Comparison of ENCODE assay signal across 8 mouse cellular contexts in the genomic region with DNA sequence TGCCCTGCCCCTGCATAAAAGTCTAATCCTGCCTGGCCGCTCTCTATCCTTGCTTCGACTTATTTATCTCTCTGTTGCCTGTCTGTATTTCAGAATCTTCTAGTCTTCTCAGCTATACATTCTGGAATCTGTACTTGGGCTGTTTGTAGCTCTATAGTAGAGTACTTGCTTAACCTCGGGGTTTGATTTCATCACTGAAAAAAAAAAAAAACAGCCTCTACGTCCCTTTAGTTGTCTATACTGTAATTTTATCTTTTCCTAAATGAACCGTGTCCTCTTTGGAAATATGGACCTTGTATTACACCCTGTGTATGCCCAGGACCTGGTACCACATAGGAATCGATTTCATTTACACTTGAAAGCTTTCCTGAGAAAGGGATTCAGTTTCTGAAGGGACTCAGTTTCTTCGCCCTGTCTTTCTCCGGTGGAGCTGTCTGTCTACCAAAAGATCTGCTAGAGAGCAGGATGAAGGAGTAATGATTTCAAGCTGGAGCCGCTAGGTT. TPM values are rescaled to one million over a fixed set of nuclear protein-coding genes. Genes with fewer than 3 reads are reported as not detected.
A peak's percentile ranks its signal among the peaks of the same experiment; 100 is the strongest.
DNase-seq lines count a peak whose midpoint lies in the region; ATAC-seq and TF ChIP-seq lines count a peak whose summit lies in the region.

No protein-coding gene starts in this region.

- no peaks in the 10 kb centered on the region for H3K4me1 ChIP-seq in spleen, adult 2 months (ENCODE audit: control insufficient read depth, insufficient read depth, insufficient read length)
- H3K4me1 ChIP-seq in forebrain, embryonic 13.5 days = no peaks in the 10 kb centered on the region
- H3K4me1 ChIP-seq in liver, embryonic 13.5 days (replicated peaks) = 0 out of 2 replicates have a peak, but pooled peaks cover 4% of the 10 kb centered on the region
- H3K4me1 ChIP-seq in stomach, postnatal 0 days (replicated peaks; ENCODE audit: control insufficient read depth, insufficient read depth) = no peaks in the 10 kb centered on the region

- H3K4me2 ChIP-seq in forebrain, embryonic 13.5 days = peak overlapping the region; percentile 68
- peak overlapping the region; percentile 78 for H3K4me2 ChIP-seq in liver, embryonic 13.5 days
- H3K4me2 ChIP-seq in stomach, postnatal 0 days (replicated peaks; ENCODE audit: low read depth) = peak overlapping the region; percentile 68

- no peak for TF ChIP-seq EP300 in stomach, postnatal 0 days (optimal IDR thresholded peaks at IDR 0.05)

- 39% methylated on average over 9 of the region's 9 CpGs for WGBS in spleen, adult 2 months
- 42% methylated on average over 9 of the region's 9 CpGs for WGBS in forebrain, embryonic 13.5 days
- WGBS in liver, embryonic 13.5 days (ENCODE audit: insufficient replicate concordance) = 24% methylated on average over 9 of the region's 9 CpGs
- 29% methylated on average over 9 of the region's 9 CpGs for WGBS in stomach, postnatal 0 days

- no peak for TF ChIP-seq CTCF in spleen, adult 2 months (IDR thresholded peaks at IDR 0.05; ENCODE audit: extremely low read depth, insufficient read depth, insufficient read length, insufficient replicate concordance)
- TF ChIP-seq CTCF in stomach, postnatal 0 days (IDR thresholded peaks at IDR 0.05; ENCODE audit: low read depth) = no peak

- no peak for TF ChIP-seq POLR2A in spleen, adult 2 months (IDR thresholded peaks at IDR 0.05; ENCODE audit: low read depth, low read length)

- peak overlapping the region; percentile 73 for H3K4me3 ChIP-seq in spleen, adult 2 months (ENCODE audit: extremely low read depth, insufficient read depth, insufficient read length)
- peak overlapping the region; percentile 48 for H3K4me3 ChIP-seq in forebrain, embryonic 13.5 days
- peak overlapping the region; percentile 61 for H3K4me3 ChIP-seq in liver, embryonic 13.5 days (replicated peaks)
- H3K4me3 ChIP-seq in stomach, postnatal 0 days (ENCODE audit: low read depth, low read length) = peak overlapping the region; percentile 44

- H3K27me3 ChIP-seq in spleen, adult 2 months (ENCODE audit: control insufficient read depth, insufficient read depth, low read length) = no peaks in the 10 kb centered on the region
- peaks cover 65% of the 10 kb centered on the region; the same call in 1 of the 2 replicates for H3K27me3 ChIP-seq in forebrain, embryonic 13.5 days
- H3K27me3 ChIP-seq in liver, embryonic 13.5 days = peaks cover 19% of the 10 kb centered on the region; the same call in 1 of the 2 replicates
- H3K27me3 ChIP-seq in stomach, postnatal 0 days (ENCODE audit: control insufficient read depth, insufficient read depth, low read length) = no peaks in the 10 kb centered on the region

- H3K9ac ChIP-seq in forebrain, embryonic 13.5 days = 0 out of 2 replicates have a peak overlapping the region, but pooled peaks have one; percentile 60
- H3K9ac ChIP-seq in liver, embryonic 13.5 days = peak overlapping the region; percentile 61
- no peak overlapping the region for H3K9ac ChIP-seq in stomach, postnatal 0 days (ENCODE audit: low read length)

- no peak overlapping the region for H3K27ac ChIP-seq in spleen, adult 2 months (ENCODE audit: insufficient read depth, low read length)
- H3K27ac ChIP-seq in forebrain, embryonic 13.5 days = no peak overlapping the region
- H3K27ac ChIP-seq in liver, embryonic 13.5 days = peak overlapping the region; percentile 51; the same call in 1 of the 2 replicates
- H3K27ac ChIP-seq in stomach, postnatal 0 days (replicated peaks) = no peak overlapping the region

- H3K36me3 ChIP-seq in spleen, adult 2 months (ENCODE audit: control insufficient read depth, insufficient read depth, low read length) = peaks cover 1% of the 10 kb centered on the region; the same call in 1 of the 2 replicates
- H3K36me3 ChIP-seq in forebrain, embryonic 13.5 days (ENCODE audit: poor library complexity, severe bottlenecking) = no peaks in the 10 kb centered on the region
- H3K36me3 ChIP-seq in liver, embryonic 13.5 days = peaks cover 14% of the 10 kb centered on the region; the same call in 1 of the 2 replicates
- H3K36me3 ChIP-seq in stomach, postnatal 0 days (ENCODE audit: control insufficient read depth, insufficient read depth, low read length) = no peaks in the 10 kb centered on the region

- no peaks in the 10 kb centered on the region for H3K9me3 ChIP-seq in forebrain, embryonic 13.5 days (replicated peaks)
- H3K9me3 ChIP-seq in liver, embryonic 13.5 days (replicated peaks) = no peaks in the 10 kb centered on the region
- no peaks in the 10 kb centered on the region for H3K9me3 ChIP-seq in stomach, postnatal 0 days (ENCODE audit: control insufficient read depth, low read length)

- ATAC-seq in forebrain, embryonic 13.5 days = peak; percentile 37
- ATAC-seq in liver, embryonic 13.5 days (ENCODE audit: low read depth) = no peak
- ATAC-seq in stomach, postnatal 0 days (ENCODE audit: low FRiP score, low TSS enrichment) = no peak
- ATAC-seq in monocyte, adult 5-6 weeks (replicated peaks; ENCODE audit: insufficient number of reproducible peaks, low FRiP score, low TSS enrichment, poor library complexity, severe bottlenecking) = no peak

- DNase-seq in spleen, adult 2 months (ENCODE audit: low read depth in 1 of 2, low spot score in 2 of 2) = no peak
- DNase-seq in spleen, postnatal 4 days (ENCODE audit: low spot score in 2 of 2) = no peak
- DNase-seq in liver, embryonic 13.5 days = no peak
- no peak for DNase-seq in stomach, postnatal 0 days (ENCODE audit: low spot score)
- no peak for DNase-seq in adrenal gland, postnatal 4 days (ENCODE audit: low spot score in 2 of 2)
- DNase-seq in cerebellum, adult 9-10 months = no peak

RNA-seq across cellular contexts. Expression of gene Hsd17b10, which starts 0.4 kb away (rescaled TPM):
- 20.9 and 22.1 TPM in 2 replicates for polyA plus RNA-seq in spleen, adult 2 months (2012; rRNA removed)
- polyA plus RNA-seq in forebrain, embryonic 13.5 days (2015; fragmentation: Nextera tagmentation; extraction: Ambion mirVana) = 150 and 151 TPM in 2 replicates
- 99.5 and 102 TPM in 2 replicates for polyA plus RNA-seq in liver, embryonic 13.5 days (2015; fragmentation: Nextera tagmentation; extraction: Ambion mirVana)
- polyA plus RNA-seq in stomach, postnatal 0 days (2015; fragmentation: Nextera tagmentation; extraction: Ambion mirVana) = 136 and 151 TPM in 2 replicates
- total RNA-seq in adrenal gland, postnatal 4 days (2021) = 100 to 1,000 TPM; 156 to 164 TPM
- 42.7 to 58.8 TPM (median 44.5 TPM) in 3 replicates for total RNA-seq in monocyte, adult 5-6 weeks (2017)

RNA-seq across cellular contexts. Expression of gene Ribc1, which starts 14.9 kb away (rescaled TPM):
- polyA plus RNA-seq in spleen, adult 2 months (2012; rRNA removed) = 0.05 and 0.18 TPM in 2 replicates
- polyA plus RNA-seq in forebrain, embryonic 13.5 days (2015; fragmentation: Nextera tagmentation; extraction: Ambion mirVana) = 3.2 and 4.6 TPM in 2 replicates
- polyA plus RNA-seq in liver, embryonic 13.5 days (2015; fragmentation: Nextera tagmentation; extraction: Ambion mirVana) = 2.3 and 3.2 TPM in 2 replicates
- polyA plus RNA-seq in stomach, postnatal 0 days (2015; fragmentation: Nextera tagmentation; extraction: Ambion mirVana) = 1.4 and 1.7 TPM in 2 replicates
- 1 to 10 TPM; 1.1 to 1.7 TPM for total RNA-seq in adrenal gland, postnatal 4 days (2021)
- 0.95 to 1.5 TPM in 2 of 3 replicates, not detected in the other for total RNA-seq in monocyte, adult 5-6 weeks (2017)

RNA-seq across cellular contexts. Expression of gene Smc1a, which starts 15.0 kb away (rescaled TPM):
- polyA plus RNA-seq in spleen, adult 2 months (2012; rRNA removed) = 15.1 and 15.7 TPM in 2 replicates
- 119 and 122 TPM in 2 replicates for polyA plus RNA-seq in forebrain, embryonic 13.5 days (2015; fragmentation: Nextera tagmentation; extraction: Ambion mirVana)
- polyA plus RNA-seq in liver, embryonic 13.5 days (2015; fragmentation: Nextera tagmentation; extraction: Ambion mirVana) = 62.1 and 74.8 TPM in 2 replicates
- 34.3 and 34.9 TPM in 2 replicates for polyA plus RNA-seq in stomach, postnatal 0 days (2015; fragmentation: Nextera tagmentation; extraction: Ambion mirVana)
- 10 to 100 TPM; 75.4 to 85.8 TPM for total RNA-seq in adrenal gland, postnatal 4 days (2021)
- 147 to 201 TPM (median 184 TPM) in 3 replicates for total RNA-seq in monocyte, adult 5-6 weeks (2017)
